Mouse (Mus musculus): ENCODE measurements at regions not wholly inside any gene's neighbourhood (a gene's known extent, or its start where the extent isn't known, plus 50 kb on each side); places are given as distances from the start of the nearest gene placed in this dataset.

- no peak overlapping the region for H3K4me2 ChIP-seq (replicated peaks)
- WGBS: 62% methylated on average over 17 of the region's 17 CpGs
- ATAC-seq (ENCODE audit: low FRiP score): no peak
These were observed 87.8 kb upstream of the Npas2 start for GRCm38 (mm10) chr1:39105546-39106371.

DNA sequence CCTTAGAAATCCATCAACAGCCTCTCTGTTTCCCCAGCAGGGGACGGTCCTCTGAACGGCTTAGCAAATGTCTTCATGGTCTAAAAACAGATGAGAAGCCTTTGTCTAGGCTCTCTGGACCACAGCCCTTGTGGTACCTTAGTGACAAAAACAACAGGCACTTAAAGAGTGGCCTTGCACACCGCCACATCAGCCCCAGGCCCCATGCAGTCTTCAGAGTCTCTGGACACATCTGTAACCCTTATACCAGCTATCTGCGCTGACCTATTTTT, 87.2 kb upstream of the Npas2 start:
- H3K4me2 ChIP-seq (replicated peaks): no peak overlapping the region
- no peak overlapping the region for H3K27ac ChIP-seq
- H3K36me3 ChIP-seq: no peaks in the 10 kb centered on the region
- H3K9me3 ChIP-seq (replicated peaks): no peaks in the 10 kb centered on the region
- no peak for ATAC-seq (ENCODE audit: low FRiP score)
- H3K27me3 ChIP-seq: no peaks in the 10 kb centered on the region
- 52% methylated on average over 4 of the region's 4 CpGs for WGBS
- no peak overlapping the region for H3K4me3 ChIP-seq
- no peaks in the 10 kb centered on the region for H3K4me1 ChIP-seq
- no peak overlapping the region for H3K9ac ChIP-seq

More at GRCm38 (mm10) chr1:39105546-39106371, 87.8 kb upstream of the Npas2 start:
- no peak overlapping the region for H3K9ac ChIP-seq
- no peak overlapping the region for H3K4me3 ChIP-seq
- H3K4me1 ChIP-seq: no peaks in the 10 kb centered on the region
- H3K9me3 ChIP-seq (replicated peaks): no peaks in the 10 kb centered on the region
- H3K27ac ChIP-seq: no peak overlapping the region
- H3K27me3 ChIP-seq: no peaks in the 10 kb centered on the region
- no peaks in the 10 kb centered on the region for H3K36me3 ChIP-seq

DNA sequence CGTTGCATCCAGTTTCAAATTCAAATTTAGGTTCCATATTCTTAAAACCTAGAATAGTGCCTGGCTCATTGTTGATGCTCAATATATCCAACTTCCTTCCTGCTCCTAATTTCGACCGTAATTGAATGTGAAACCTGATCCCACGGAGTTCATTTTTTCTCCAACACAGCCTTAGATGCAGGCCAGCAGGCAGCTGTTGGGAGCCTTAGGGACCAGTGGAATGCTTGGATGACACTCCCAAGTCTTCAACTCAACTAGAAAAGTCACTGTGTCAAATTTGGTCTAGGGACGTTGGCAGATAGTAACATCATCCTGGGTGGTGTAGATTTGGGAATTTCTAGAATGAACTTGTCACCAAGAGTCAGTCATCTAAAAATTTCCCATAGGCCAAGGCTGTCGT, 86.9 kb upstream of the Npas2 start:
- no peak overlapping the region for H3K9ac ChIP-seq
- WGBS: 71% methylated on average over 6 of the region's 6 CpGs

GRCm38 (mm10) chr1:39116319-39116718, 77.2 kb upstream of the Npas2 start:
- no peaks in the 10 kb centered on the region for H3K27me3 ChIP-seq

More for the DNA sequence above, 86.9 kb upstream of the Npas2 start:
- H3K36me3 ChIP-seq: no peaks in the 10 kb centered on the region
- ATAC-seq (ENCODE audit: low FRiP score): no peak
- no peak overlapping the region for H3K4me3 ChIP-seq
- no peak overlapping the region for H3K27ac ChIP-seq
- no peak overlapping the region for H3K4me2 ChIP-seq (replicated peaks)
- no peaks in the 10 kb centered on the region for H3K9me3 ChIP-seq (replicated peaks)
- no peaks in the 10 kb centered on the region for H3K4me1 ChIP-seq
- H3K27me3 ChIP-seq: no peaks in the 10 kb centered on the region

DNA sequence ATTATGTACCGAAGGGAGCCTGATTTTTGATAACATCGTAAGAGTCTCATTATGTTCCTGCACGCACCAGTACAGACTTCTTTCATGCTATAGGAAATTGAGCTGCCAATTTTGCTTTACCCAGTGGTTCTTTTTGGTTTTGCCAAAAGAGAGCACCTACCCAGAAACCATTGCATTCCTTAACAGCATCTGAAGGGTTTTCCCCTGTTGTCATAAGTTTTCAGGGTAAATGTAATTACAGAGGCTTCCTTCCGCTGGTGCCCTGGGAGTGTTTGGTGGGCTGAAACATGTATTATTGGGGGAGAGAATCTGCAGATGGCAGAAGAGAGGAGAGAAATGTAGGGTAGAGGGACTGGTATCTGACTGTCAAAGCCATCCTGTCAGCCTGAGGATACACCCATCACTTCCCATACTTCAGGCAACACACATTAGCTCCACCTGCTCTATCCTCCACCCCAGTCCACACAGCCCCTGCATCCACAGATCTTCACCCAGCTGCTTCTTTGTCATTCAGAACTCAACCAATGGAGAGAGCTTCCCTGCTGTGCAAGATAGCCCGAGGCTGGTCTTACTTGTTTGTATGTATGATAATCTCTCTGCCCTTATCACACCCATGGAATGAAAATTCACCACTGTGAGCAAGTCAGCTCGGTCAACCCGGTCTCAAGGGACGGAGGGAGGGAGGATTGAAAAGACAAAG, 71.1 kb upstream of the Npas2 start:
- 59% methylated on average over 8 of the region's 8 CpGs for WGBS
- Histone ChIP-seq H3K36me3 (no peaks in the 10 kb centered on the region), H3K27ac (no peak overlapping the region)

More at GRCm38 (mm10) chr1:39116319-39116718, 77.2 kb upstream of the Npas2 start:
- H3K4me3 ChIP-seq: no peak overlapping the region
- no peaks in the 10 kb centered on the region for H3K4me1 ChIP-seq
- no peak overlapping the region for H3K4me2 ChIP-seq (replicated peaks)
- ATAC-seq (ENCODE audit: low FRiP score): no peak
- no peak overlapping the region for H3K27ac ChIP-seq
- 86% methylated on average over 6 of the region's 6 CpGs for WGBS
- no peak overlapping the region for H3K9ac ChIP-seq
- H3K36me3 ChIP-seq: no peaks in the 10 kb centered on the region
- H3K9me3 ChIP-seq (replicated peaks): no peaks in the 10 kb centered on the region

GRCm38 (mm10) chr1:39123081-39123812, 70.3 kb upstream of the Npas2 start:
- Histone ChIP-seq H3K27ac (0 out of 2 replicates have a peak overlapping the region, but pooled peaks have one; percentile 19), H3K9ac (no peak overlapping the region), H3K9me3 (replicated peaks) (no peaks in the 10 kb centered on the region), H3K36me3 (no peaks in the 10 kb centered on the region), H3K4me3 (no peak overlapping the region), H3K4me2 (replicated peaks) (no peak overlapping the region), H3K4me1 (peaks cover 7% of the 10 kb centered on the region), H3K27me3 (no peaks in the 10 kb centered on the region)
- WGBS: 70% methylated on average over 10 of the region's 10 CpGs
- peak; percentile 64 for ATAC-seq (ENCODE audit: low FRiP score)

More for the DNA sequence above, 71.1 kb upstream of the Npas2 start:
- no peak overlapping the region for H3K4me3 ChIP-seq
- no peaks in the 10 kb centered on the region for H3K9me3 ChIP-seq (replicated peaks)
- H3K4me2 ChIP-seq (replicated peaks): no peak overlapping the region
- H3K27me3 ChIP-seq: no peaks in the 10 kb centered on the region
- H3K9ac ChIP-seq: no peak overlapping the region
- peaks cover 7% of the 10 kb centered on the region for H3K4me1 ChIP-seq
- ATAC-seq (ENCODE audit: low FRiP score): peak; percentile 64; the same call in 1 of the 2 replicates

- no peak overlapping the region for H3K27ac ChIP-seq
- no peaks in the 10 kb centered on the region for H3K36me3 ChIP-seq
- H3K4me1 ChIP-seq: peaks cover 7% of the 10 kb centered on the region
- no peak for ATAC-seq (ENCODE audit: low FRiP score)
- no peak overlapping the region for H3K4me2 ChIP-seq (replicated peaks)
- no peaks in the 10 kb centered on the region for H3K27me3 ChIP-seq
- no peaks in the 10 kb centered on the region for H3K9me3 ChIP-seq (replicated peaks)
- WGBS: 81% methylated on average over 2 of the region's 2 CpGs
- H3K4me3 ChIP-seq: no peak overlapping the region
- H3K9ac ChIP-seq: no peak overlapping the region
These were observed 69.8 kb upstream of the Npas2 start for GRCm38 (mm10) chr1:39123813-39124146.

DNA sequence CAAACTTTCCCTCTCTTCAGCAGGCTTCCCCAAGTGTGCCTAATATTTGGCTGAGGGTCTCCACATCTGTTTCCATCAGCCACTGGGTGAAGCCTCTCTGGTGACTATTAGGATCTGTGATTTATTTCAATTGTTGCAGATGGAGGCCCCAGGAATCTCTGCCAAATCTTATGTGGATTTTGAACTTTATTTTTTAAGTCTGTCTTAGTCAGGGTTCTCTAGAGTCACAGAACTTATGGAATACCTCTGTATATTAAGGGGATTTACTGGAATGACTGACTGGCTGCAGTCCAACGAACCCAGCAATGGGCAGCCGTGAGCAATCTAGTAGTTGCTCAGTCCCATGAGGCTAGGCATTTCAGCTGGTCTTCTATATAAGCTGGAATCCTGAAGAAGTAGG, 59.0 kb upstream of the Npas2 start:
- H3K4me3 ChIP-seq: no peak overlapping the region
- 79% methylated on average over 2 of the region's 2 CpGs for WGBS
- H3K9me3 ChIP-seq (replicated peaks): no peaks in the 10 kb centered on the region
- no peaks in the 10 kb centered on the region for H3K4me1 ChIP-seq
- H3K27me3 ChIP-seq: no peaks in the 10 kb centered on the region
- H3K27ac ChIP-seq: no peak overlapping the region
- no peaks in the 10 kb centered on the region for H3K36me3 ChIP-seq
- no peak overlapping the region for H3K9ac ChIP-seq
- H3K4me2 ChIP-seq (replicated peaks): no peak overlapping the region
- ATAC-seq (ENCODE audit: low FRiP score): no peak

- Histone ChIP-seq H3K36me3 (no peaks in the 10 kb centered on the region), H3K27me3 (no peaks in the 10 kb centered on the region), H3K4me2 (replicated peaks) (no peak overlapping the region), H3K4me1 (no peaks in the 10 kb centered on the region), H3K9ac (no peak overlapping the region), H3K9me3 (replicated peaks) (no peaks in the 10 kb centered on the region), H3K27ac (no peak overlapping the region), H3K4me3 (no peak overlapping the region)
- no peak for ATAC-seq (ENCODE audit: low FRiP score)
- 85% methylated on average over 2 of the region's 2 CpGs for WGBS
These were observed 50.5 kb upstream of the Npas2 start for GRCm38 (mm10) chr1:39143054-39143453.

DNA sequence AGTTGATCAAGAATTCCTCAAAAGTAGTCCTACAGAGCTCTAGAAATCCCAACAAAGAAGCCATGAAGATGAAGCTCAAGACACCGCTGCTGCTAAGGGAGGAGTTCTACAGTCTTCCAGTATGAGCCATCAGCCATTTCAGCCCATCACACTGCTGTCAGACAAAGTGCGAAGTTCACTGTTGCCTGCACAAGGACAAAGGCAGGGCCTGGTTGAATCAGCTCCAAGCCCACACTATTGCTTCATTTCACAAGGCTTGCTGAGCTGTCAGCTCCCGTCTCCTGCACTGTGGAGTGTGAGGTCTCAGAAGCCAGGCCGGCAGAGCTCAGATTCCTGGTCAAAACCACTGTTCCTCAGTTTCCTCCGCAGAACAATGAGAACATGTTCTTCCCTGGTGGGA, 49.9 kb upstream of the Npas2 start:
- 92% methylated on average over 5 of the region's 5 CpGs for WGBS
- H3K4me2 ChIP-seq (replicated peaks): no peak overlapping the region
- no peaks in the 10 kb centered on the region for H3K36me3 ChIP-seq
- no peaks in the 10 kb centered on the region for H3K27me3 ChIP-seq
- no peaks in the 10 kb centered on the region for H3K9me3 ChIP-seq (replicated peaks)
- no peak overlapping the region for H3K4me3 ChIP-seq
- H3K9ac ChIP-seq: no peak overlapping the region
- H3K4me1 ChIP-seq: no peaks in the 10 kb centered on the region
- no peak overlapping the region for H3K27ac ChIP-seq
- no peak for ATAC-seq (ENCODE audit: low FRiP score)

Measured in hindbrain, embryonic 12.5 days (tissue).